Mouse (Mus musculus): Measurements from ENCODE around the gene Galr3. TPM values are rescaled to one million over a fixed set of nuclear protein-coding genes. Genes with fewer than 3 reads are reported as not detected.

Galr3 gene
- not detected in 2 replicates for polyA plus RNA-seq (2014; fragmentation: Nextera tagmentation; extraction: Ambion mirVana)

GRCm38 (mm10) chr15:79041585-79041984 lies at the start of gene Galr3:
TSS of gene Galr3 (plus strand) at chr15:79041885.
- 71% methylated on average over 6 of the region's 6 CpGs for WGBS (ENCODE audit: insufficient replicate concordance)
- peaks cover 17% of the 10 kb centered on the region for H3K4me1 ChIP-seq (ENCODE audit: control insufficient read depth, insufficient read depth, low read length)

GRCm38 (mm10) chr15:78992235-78992634 lies 49.5 kb upstream of the Galr3 start:
- Histone ChIP-seq H3K27ac (ENCODE audit: low read depth, low read length) (no peak overlapping the region), H3K9ac (ENCODE audit: low read depth, low read length) (no peak overlapping the region), H3K27me3 (ENCODE audit: control insufficient read depth, insufficient read depth, low read length) (no peaks in the 10 kb centered on the region), H3K9me3 (replicated peaks; ENCODE audit: control insufficient read depth, low read length) (no peaks in the 10 kb centered on the region), H3K4me3 (ENCODE audit: low read depth, low read length) (no peak overlapping the region), H3K36me3 (ENCODE audit: control insufficient read depth, insufficient read depth, low read length) (peaks cover 36% of the 10 kb centered on the region), H3K4me1 (ENCODE audit: control insufficient read depth, insufficient read depth, low read length) (peaks cover 24% of the 10 kb centered on the region), H3K4me2 (no peak overlapping the region)
- ATAC-seq (replicated peaks; ENCODE audit: insufficient number of reproducible peaks, low FRiP score, low TSS enrichment): no peak
- 87% methylated on average over 7 of the region's 7 CpGs for WGBS (ENCODE audit: insufficient replicate concordance)

More at GRCm38 (mm10) chr15:79041585-79041984, at the start of gene Galr3:
- peak within 1 kb of the TSS; percentile 58 for H3K4me3 ChIP-seq (ENCODE audit: low read depth, low read length)
- no peaks in the 10 kb centered on the region for H3K9me3 ChIP-seq (replicated peaks; ENCODE audit: control insufficient read depth, low read length)
- peak within 1 kb of the TSS; percentile 96 for H3K4me2 ChIP-seq
- H3K36me3 ChIP-seq (ENCODE audit: control insufficient read depth, insufficient read depth, low read length): no peaks in the 10 kb centered on the region
- peaks cover 62% of the 10 kb centered on the region for H3K27me3 ChIP-seq (ENCODE audit: control insufficient read depth, insufficient read depth, low read length)
- no peak for ATAC-seq (replicated peaks; ENCODE audit: insufficient number of reproducible peaks, low FRiP score, low TSS enrichment)
- peak within 1 kb of the TSS; percentile 58 for H3K9ac ChIP-seq (ENCODE audit: low read depth, low read length)
- no peak within 1 kb of the TSS for H3K27ac ChIP-seq (ENCODE audit: low read depth, low read length)

GRCm38 (mm10) chr15:78992925-78993324 lies 48.8 kb upstream of the Galr3 start:
- Histone ChIP-seq H3K27ac (ENCODE audit: low read depth, low read length) (no peak overlapping the region), H3K9ac (ENCODE audit: low read depth, low read length) (no peak overlapping the region), H3K9me3 (replicated peaks; ENCODE audit: control insufficient read depth, low read length) (no peaks in the 10 kb centered on the region), H3K4me1 (ENCODE audit: control insufficient read depth, insufficient read depth, low read length) (peaks cover 19% of the 10 kb centered on the region), H3K27me3 (ENCODE audit: control insufficient read depth, insufficient read depth, low read length) (no peaks in the 10 kb centered on the region), H3K4me2 (no peak overlapping the region), H3K36me3 (ENCODE audit: control insufficient read depth, insufficient read depth, low read length) (peaks cover 36% of the 10 kb centered on the region), H3K4me3 (ENCODE audit: low read depth, low read length) (no peak overlapping the region)
- ATAC-seq (replicated peaks; ENCODE audit: insufficient number of reproducible peaks, low FRiP score, low TSS enrichment): no peak
- WGBS (ENCODE audit: insufficient replicate concordance): 93% methylated on average over 24 of the region's 24 CpGs

GRCm38 (mm10) chr15:78995916-78996315 lies 45.8 kb upstream of the Galr3 start:
- Histone ChIP-seq H3K4me2 (no peak overlapping the region), H3K4me1 (ENCODE audit: control insufficient read depth, insufficient read depth, low read length) (peaks cover 7% of the 10 kb centered on the region), H3K27me3 (ENCODE audit: control insufficient read depth, insufficient read depth, low read length) (no peaks in the 10 kb centered on the region), H3K4me3 (ENCODE audit: low read depth, low read length) (no peak overlapping the region), H3K27ac (ENCODE audit: low read depth, low read length) (no peak overlapping the region), H3K36me3 (ENCODE audit: control insufficient read depth, insufficient read depth, low read length) (peaks cover 32% of the 10 kb centered on the region), H3K9me3 (replicated peaks; ENCODE audit: control insufficient read depth, low read length) (no peaks in the 10 kb centered on the region), H3K9ac (ENCODE audit: low read depth, low read length) (no peak overlapping the region)
- 71% methylated on average over 4 of the region's 4 CpGs for WGBS (ENCODE audit: insufficient replicate concordance)
- no peak for ATAC-seq (replicated peaks; ENCODE audit: insufficient number of reproducible peaks, low FRiP score, low TSS enrichment)

- Histone ChIP-seq H3K27ac (ENCODE audit: low read depth, low read length) (no peak overlapping the region), H3K4me1 (ENCODE audit: control insufficient read depth, insufficient read depth, low read length) (peaks cover 7% of the 10 kb centered on the region), H3K9ac (ENCODE audit: low read depth, low read length) (no peak overlapping the region), H3K4me3 (ENCODE audit: low read depth, low read length) (no peak overlapping the region), H3K36me3 (ENCODE audit: control insufficient read depth, insufficient read depth, low read length) (peaks cover 28% of the 10 kb centered on the region), H3K27me3 (ENCODE audit: control insufficient read depth, insufficient read depth, low read length) (no peaks in the 10 kb centered on the region), H3K4me2 (no peak overlapping the region), H3K9me3 (replicated peaks; ENCODE audit: control insufficient read depth, low read length) (no peaks in the 10 kb centered on the region)
- WGBS (ENCODE audit: insufficient replicate concordance): 78% methylated on average over 3 of the region's 3 CpGs
- ATAC-seq (replicated peaks; ENCODE audit: insufficient number of reproducible peaks, low FRiP score, low TSS enrichment): no peak
These were observed 45.0 kb upstream of the Galr3 start for GRCm38 (mm10) chr15:78996663-78997062.

GRCm38 (mm10) chr15:78998348-78998747 lies 43.3 kb upstream of the Galr3 start:
- no peak for ATAC-seq (replicated peaks; ENCODE audit: insufficient number of reproducible peaks, low FRiP score, low TSS enrichment)
- H3K27ac ChIP-seq (ENCODE audit: low read depth, low read length): peak overlapping the region; percentile 62
- H3K27me3 ChIP-seq (ENCODE audit: control insufficient read depth, insufficient read depth, low read length): no peaks in the 10 kb centered on the region
- H3K9ac ChIP-seq (ENCODE audit: low read depth, low read length): no peak overlapping the region
- H3K4me1 ChIP-seq (ENCODE audit: control insufficient read depth, insufficient read depth, low read length): peaks cover 11% of the 10 kb centered on the region
- 47% methylated on average over 8 of the region's 8 CpGs for WGBS (ENCODE audit: insufficient replicate concordance)
- H3K9me3 ChIP-seq (replicated peaks; ENCODE audit: control insufficient read depth, low read length): no peaks in the 10 kb centered on the region
- H3K36me3 ChIP-seq (ENCODE audit: control insufficient read depth, insufficient read depth, low read length): peaks cover 24% of the 10 kb centered on the region
- no peak overlapping the region for H3K4me3 ChIP-seq (ENCODE audit: low read depth, low read length)
- H3K4me2 ChIP-seq: no peak overlapping the region

- WGBS (ENCODE audit: insufficient replicate concordance): 83% methylated on average over 11 of the region's 11 CpGs
- no peak overlapping the region for H3K9ac ChIP-seq (ENCODE audit: low read depth, low read length)
- peaks cover 11% of the 10 kb centered on the region for H3K4me1 ChIP-seq (ENCODE audit: control insufficient read depth, insufficient read depth, low read length)
- no peaks in the 10 kb centered on the region for H3K27me3 ChIP-seq (ENCODE audit: control insufficient read depth, insufficient read depth, low read length)
- no peaks in the 10 kb centered on the region for H3K9me3 ChIP-seq (replicated peaks; ENCODE audit: control insufficient read depth, low read length)
- no peak for ATAC-seq (replicated peaks; ENCODE audit: insufficient number of reproducible peaks, low FRiP score, low TSS enrichment)
- H3K27ac ChIP-seq (ENCODE audit: low read depth, low read length): no peak overlapping the region
- peaks cover 22% of the 10 kb centered on the region for H3K36me3 ChIP-seq (ENCODE audit: control insufficient read depth, insufficient read depth, low read length)
- H3K4me3 ChIP-seq (ENCODE audit: low read depth, low read length): no peak overlapping the region
- H3K4me2 ChIP-seq: no peak overlapping the region
These were observed 42.1 kb upstream of the Galr3 start for GRCm38 (mm10) chr15:78999586-78999985.

GRCm38 (mm10) chr15:79000357-79000791 lies 41.3 kb upstream of the Galr3 start:
- ATAC-seq (replicated peaks; ENCODE audit: insufficient number of reproducible peaks, low FRiP score, low TSS enrichment): no peak
- WGBS (ENCODE audit: insufficient replicate concordance): 85% methylated on average over 7 of the region's 7 CpGs
- peaks cover 23% of the 10 kb centered on the region for H3K36me3 ChIP-seq (ENCODE audit: control insufficient read depth, insufficient read depth, low read length)
- H3K4me2 ChIP-seq: no peak overlapping the region
- H3K27me3 ChIP-seq (ENCODE audit: control insufficient read depth, insufficient read depth, low read length): no peaks in the 10 kb centered on the region
- no peak overlapping the region for H3K4me3 ChIP-seq (ENCODE audit: low read depth, low read length)
- peaks cover 11% of the 10 kb centered on the region for H3K4me1 ChIP-seq (ENCODE audit: control insufficient read depth, insufficient read depth, low read length)
- no peak overlapping the region for H3K27ac ChIP-seq (ENCODE audit: low read depth, low read length)
- H3K9me3 ChIP-seq (replicated peaks; ENCODE audit: control insufficient read depth, low read length): no peaks in the 10 kb centered on the region
- H3K9ac ChIP-seq (ENCODE audit: low read depth, low read length): no peak overlapping the region

GRCm38 (mm10) chr15:79001559-79001958 lies 40.1 kb upstream of the Galr3 start:
- Histone ChIP-seq H3K27ac (ENCODE audit: low read depth, low read length) (no peak overlapping the region), H3K9me3 (replicated peaks; ENCODE audit: control insufficient read depth, low read length) (no peaks in the 10 kb centered on the region), H3K4me2 (no peak overlapping the region), H3K4me3 (ENCODE audit: low read depth, low read length) (no peak overlapping the region), H3K36me3 (ENCODE audit: control insufficient read depth, insufficient read depth, low read length) (peaks cover 23% of the 10 kb centered on the region), H3K9ac (ENCODE audit: low read depth, low read length) (no peak overlapping the region; the same call in 1 of the 2 replicates), H3K4me1 (ENCODE audit: control insufficient read depth, insufficient read depth, low read length) (peaks cover 11% of the 10 kb centered on the region), H3K27me3 (ENCODE audit: control insufficient read depth, insufficient read depth, low read length) (no peaks in the 10 kb centered on the region)
- WGBS (ENCODE audit: insufficient replicate concordance): 84% methylated on average over 5 of the region's 5 CpGs
- ATAC-seq (replicated peaks; ENCODE audit: insufficient number of reproducible peaks, low FRiP score, low TSS enrichment): no peak
